Mouse (Mus musculus) bone marrow macrophage, adult 2 months (primary cell): ENCODE results near the gene Rps16.

ENCODE experiments used
- CTCF ChIP-seq: IDR thresholded peaks from 2 replicates; pipeline ENCODE4 v1.5.1; 2012; ENCODE audit warnings: low read depth, mild to moderate bottlenecking, low read length, moderate library complexity
- POLR2A ChIP-seq: IDR thresholded peaks from 2 replicates; pipeline ENCODE4 v1.6.1; 2012; ENCODE audit warnings: mild to moderate bottlenecking, low read depth, low read length, borderline replicate concordance

- TF ChIP-seq CTCF (no peak), POLR2A (no peak)
These were observed 25.7 kb downstream of the Rps16 start for GRCm38 (mm10) chr7:28376011-28376771.
